Mouse (Mus musculus) midbrain, embryonic 14.5 days (tissue): ENCODE data around the gene Stard9. TPM values are rescaled to one million over a fixed set of nuclear protein-coding genes. Genes with fewer than 3 reads are reported as not detected.

Source experiments
- ATAC-seq: fragments of 200-750 bp; cut with Nextera tagmentation; 2 replicates; pipeline ENCODE4 v1.8.0; 2017; ENCODE audit warnings: moderate number of reproducible peaks, moderate library complexity; ENCODE audit not compliant: low FRiP score, low TSS enrichment
- DNase-seq: peaks from one replicate; pipeline ENCODE4 v3.0.0-alpha.2; 2015
- H3K27ac ChIP-seq: fragments of 300-500 bp; sonication (generic); replicated peaks from 2 replicates; pipeline ENCODE4 v1.5.1; 2014; ENCODE audit warnings: mild to moderate bottlenecking, low read depth, low read length, moderate library complexity
- H3K27me3 ChIP-seq: fragments of 300-500 bp; sonication (generic); 2 replicates; pipeline ENCODE4 v1.6.1; 2014; ENCODE audit warnings: low read length, control low read depth, mixed read lengths; ENCODE audit not compliant: control insufficient read depth, insufficient read depth
- H3K36me3 ChIP-seq: fragments of 300-500 bp; sonication (generic); 2 replicates; pipeline ENCODE4 v1.6.1; 2014; ENCODE audit warnings: low read length, control low read depth; ENCODE audit not compliant: control insufficient read depth, insufficient read depth
- H3K4me1 ChIP-seq: fragments of 300-500 bp; sonication (generic); 2 replicates; pipeline ENCODE4 v1.6.1; 2014; ENCODE audit warnings: mild to moderate bottlenecking, antibody characterized with exemption, low read length, control low read depth; ENCODE audit not compliant: control insufficient read depth, insufficient read depth
- H3K4me2 ChIP-seq: fragments of 300-500 bp; sonication (generic); 2 replicates; pipeline ENCODE4 v1.6.1; 2014; ENCODE audit warnings: mild to moderate bottlenecking, low read length, moderate library complexity
- H3K4me3 ChIP-seq: fragments of 300-500 bp; sonication (generic); replicated peaks from 2 replicates; pipeline ENCODE4 v1.5.1; 2014; ENCODE audit warnings: low read depth, low read length
- H3K9ac ChIP-seq: fragments of 300-500 bp; sonication (generic); replicated peaks from 2 replicates; pipeline ENCODE4 v1.6.1; 2014; ENCODE audit warnings: mild to moderate bottlenecking, low read length, moderate library complexity
- H3K9me3 ChIP-seq: fragments of 300-500 bp; sonication (generic); 2 replicates; pipeline ENCODE4 v1.6.1; 2016; ENCODE audit warnings: low read length, control low read depth, mixed read lengths; ENCODE audit not compliant: control insufficient read depth
- WGBS: fragments of 180-500 bp; shearing (Covaris S2); extraction: QIAGEN DNeasy Blood & Tissue Kit; methylation state at CpG from one replicate; pipeline ENCODE4 v1.1.7; 2014; 5-methylcytosine and 5-hydroxymethylcytosine counted together
- polyA plus RNA-seq: library from polyadenylated mRNA; unstranded; fragments of >200 nt; fragmentation: Nextera tagmentation; extraction: Ambion mirVana; gene quantifications from 2 replicates; pipeline ENCODE4 v1.2.1, GENCODE M21; 2014

Stard9 gene
- polyA plus RNA-seq, 1 experiment from 2014 or later, result 4.8 TPM

- no peaks in the 10 kb centered on the region for H3K4me1 ChIP-seq
- H3K27me3 ChIP-seq, result no peaks in the 10 kb centered on the region
- H3K4me3 ChIP-seq, result no peak overlapping the region
- ATAC-seq (no peak), DNase-seq (no peak)
- no peaks in the 10 kb centered on the region for H3K9me3 ChIP-seq
- WGBS, result 81% methylated on average over 5 of the region's 5 CpGs
- no peak overlapping the region for H3K27ac ChIP-seq
- peaks cover 15% of the 10 kb centered on the region; the same call in 1 of the 2 replicates for H3K36me3 ChIP-seq
- no peak overlapping the region for H3K4me2 ChIP-seq
- H3K9ac ChIP-seq, result no peak overlapping the region
These were observed 73.8 kb downstream of the Stard9 start for GRCm38 (mm10) chr2:120702675-120703074.

- no peaks in the 10 kb centered on the region for H3K4me1 ChIP-seq
- ATAC-seq (no peak), DNase-seq (no peak)
- H3K4me2 ChIP-seq, result no peak overlapping the region
- H3K27ac ChIP-seq, result no peak overlapping the region
- H3K9me3 ChIP-seq, result no peaks in the 10 kb centered on the region
- H3K36me3 ChIP-seq, result 0 out of 2 replicates have a peak, but pooled peaks cover 16% of the 10 kb centered on the region
- H3K27me3 ChIP-seq, result no peaks in the 10 kb centered on the region
- no peak overlapping the region for H3K4me3 ChIP-seq
- no peak overlapping the region for H3K9ac ChIP-seq
These were observed 78.1 kb downstream of the Stard9 start for GRCm38 (mm10) chr2:120707041-120707440.

GRCm38 (mm10) chr2:120710154-120710553 is 81.2 kb downstream of the Stard9 start:
- H3K27me3 ChIP-seq, result no peaks in the 10 kb centered on the region
- H3K27ac ChIP-seq, result no peak overlapping the region
- 90% methylated on average over 3 of the region's 3 CpGs for WGBS
- ATAC-seq, result no peak
- no peak overlapping the region for H3K9ac ChIP-seq
- H3K4me1 ChIP-seq, result no peaks in the 10 kb centered on the region
- no peaks in the 10 kb centered on the region for H3K9me3 ChIP-seq
- peaks cover 38% of the 10 kb centered on the region for H3K36me3 ChIP-seq
- DNase-seq, result no peak
- no peak overlapping the region for H3K4me2 ChIP-seq
- no peak overlapping the region for H3K4me3 ChIP-seq

DNA sequence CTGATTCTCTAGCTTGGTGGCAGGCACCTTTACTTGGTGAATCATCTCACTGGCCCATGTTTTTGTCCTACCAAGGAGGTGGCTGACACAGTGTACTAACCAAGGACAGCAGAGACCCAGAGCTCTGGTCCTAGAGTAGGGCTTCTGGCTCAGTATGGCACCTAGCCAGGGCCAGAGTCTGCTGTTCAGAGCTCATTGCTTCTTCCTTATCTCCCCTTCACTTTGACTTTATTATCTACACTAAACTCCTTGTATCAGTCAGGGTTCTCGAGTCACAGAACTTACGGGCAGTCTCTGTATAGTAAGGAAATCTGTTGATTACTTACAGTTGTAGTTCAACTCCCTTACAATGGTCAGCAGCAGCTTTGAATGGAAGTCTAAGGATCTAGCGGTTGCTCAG is 82.0 kb downstream of the Stard9 start:
- ATAC-seq, result no peak
- peaks cover 43% of the 10 kb centered on the region for H3K36me3 ChIP-seq

GRCm38 (mm10) chr2:120713441-120713840 is 84.5 kb downstream of the Stard9 start:
- H3K9ac ChIP-seq, result no peak overlapping the region
- H3K36me3 ChIP-seq, result peaks cover 60% of the 10 kb centered on the region
- DNase-seq (no peak), ATAC-seq (no peak)
- no peaks in the 10 kb centered on the region for H3K9me3 ChIP-seq
- H3K4me1 ChIP-seq, result no peaks in the 10 kb centered on the region
- no peaks in the 10 kb centered on the region for H3K27me3 ChIP-seq
- H3K27ac ChIP-seq, result no peak overlapping the region
- H3K4me3 ChIP-seq, result no peak overlapping the region
- WGBS, result over 99% methylated on average over 3 of the region's 3 CpGs
- no peak overlapping the region for H3K4me2 ChIP-seq

More for the DNA sequence above, 82.0 kb downstream of the Stard9 start:
- 98% methylated on average over 3 of the region's 3 CpGs for WGBS
- H3K27me3 ChIP-seq, result no peaks in the 10 kb centered on the region
- H3K9ac ChIP-seq, result no peak overlapping the region
- H3K27ac ChIP-seq, result no peak overlapping the region
- no peak for DNase-seq
- no peak overlapping the region for H3K4me2 ChIP-seq
- H3K9me3 ChIP-seq, result no peaks in the 10 kb centered on the region
- H3K4me3 ChIP-seq, result no peak overlapping the region
- no peaks in the 10 kb centered on the region for H3K4me1 ChIP-seq

DNA sequence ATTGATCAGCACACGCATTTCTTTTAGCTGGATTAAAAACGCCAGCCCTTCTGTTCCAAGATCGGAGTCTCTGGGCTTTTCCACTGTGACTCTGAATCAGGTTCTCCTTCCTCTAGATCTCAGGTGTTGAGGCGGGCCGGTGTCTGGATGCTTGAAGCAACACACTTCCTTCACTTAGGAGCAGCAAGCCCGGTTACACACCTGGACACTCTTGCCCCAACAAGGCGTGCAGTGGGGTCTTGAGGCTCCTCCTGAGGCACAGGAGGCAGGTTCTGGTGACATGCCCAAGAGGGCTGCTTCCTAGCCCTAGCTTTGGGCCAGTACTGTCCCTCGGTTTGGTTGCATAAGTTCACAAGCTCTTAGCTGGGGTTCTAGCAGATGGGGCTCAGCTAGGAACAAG is 89.6 kb downstream of the Stard9 start:
- no peaks in the 10 kb centered on the region for H3K4me1 ChIP-seq
- H3K9ac ChIP-seq, result no peak overlapping the region
- H3K36me3 ChIP-seq, result peaks cover 92% of the 10 kb centered on the region
- H3K4me2 ChIP-seq, result no peak overlapping the region
- no peak overlapping the region for H3K27ac ChIP-seq
- H3K4me3 ChIP-seq, result no peak overlapping the region
- WGBS, result 94% methylated on average over 8 of the region's 8 CpGs
- no peaks in the 10 kb centered on the region for H3K27me3 ChIP-seq
- H3K9me3 ChIP-seq, result no peaks in the 10 kb centered on the region
- DNase-seq, result no peak
- no peak for ATAC-seq

- no peak for DNase-seq
- peaks cover 96% of the 10 kb centered on the region for H3K36me3 ChIP-seq
- H3K4me3 ChIP-seq, result no peak overlapping the region
- WGBS, result 94% methylated on average over 6 of the region's 6 CpGs
- H3K4me1 ChIP-seq, result no peaks in the 10 kb centered on the region
- H3K4me2 ChIP-seq, result no peak overlapping the region
- no peaks in the 10 kb centered on the region for H3K9me3 ChIP-seq
- no peak overlapping the region for H3K27ac ChIP-seq
- H3K27me3 ChIP-seq, result no peaks in the 10 kb centered on the region
- no peak overlapping the region for H3K9ac ChIP-seq
- no peak for ATAC-seq
These were observed 91.9 kb downstream of the Stard9 start for GRCm38 (mm10) chr2:120720821-120721220.

GRCm38 (mm10) chr2:120721911-120722310 is 93.0 kb downstream of the Stard9 start:
- no peaks in the 10 kb centered on the region for H3K9me3 ChIP-seq
- WGBS, result 90% methylated on average over 2 of the region's 2 CpGs

GRCm38 (mm10) chr2:120722491-120722890 is 93.6 kb downstream of the Stard9 start:
- no peak overlapping the region for H3K4me3 ChIP-seq
- no peak overlapping the region for H3K27ac ChIP-seq
- no peaks in the 10 kb centered on the region for H3K4me1 ChIP-seq
- H3K36me3 ChIP-seq, result peaks cover 97% of the 10 kb centered on the region
- no peaks in the 10 kb centered on the region for H3K27me3 ChIP-seq
- no peak overlapping the region for H3K9ac ChIP-seq
- DNase-seq (peak; percentile 7), ATAC-seq (no peak)
- no peak overlapping the region for H3K4me2 ChIP-seq
- WGBS, result 74% methylated on average over 8 of the region's 8 CpGs
- H3K9me3 ChIP-seq, result no peaks in the 10 kb centered on the region

More at GRCm38 (mm10) chr2:120721911-120722310, 93.0 kb downstream of the Stard9 start:
- DNase-seq, result no peak
- Histone ChIP-seq H3K9ac (no peak overlapping the region), H3K36me3 (peaks cover 97% of the 10 kb centered on the region), H3K4me1 (no peaks in the 10 kb centered on the region), H3K4me2 (no peak overlapping the region), H3K27ac (no peak overlapping the region), H3K4me3 (no peak overlapping the region), H3K27me3 (no peaks in the 10 kb centered on the region)
- no peak for ATAC-seq
